Comparison of ENCODE assay signal across 9 mouse cellular contexts in genomic region chr4:131778616-131779275, GRCm38 (mm10).
"Had no signal": no experiment of that assay in that cellular context is flagged by ENCODE, and none has a peak within 500 bp of the region (broad histone marks: within the 10 kb centered on the region; RNA-seq: fewer than 3 reads in every experiment).

No protein-coding gene starts in this region.

- ATAC-seq: liver, embryonic 12.5 days; midbrain, embryonic 16.5 days had no signal

- DNase-seq: kidney, adult 9 months; kidney, postnatal 10 days; lung, embryonic 14.5 days; lung, postnatal 10 days; lung, postnatal 4 days; thymus, adult 18-20 months; thymus, postnatal 14 days had no signal
